Mouse (Mus musculus) olfactory bulb, adult 2 months (tissue): ENCODE measurements around the gene Rpl11.

Source experiments
- CTCF ChIP-seq: fragments of 200-500 bp; IDR thresholded peaks from 2 replicates; pipeline ENCODE4 v1.5.1; 2012; ENCODE audit warnings: low read depth, mild to moderate bottlenecking, low read length, moderate library complexity; ENCODE audit not compliant: insufficient read depth
- POLR2A ChIP-seq: fragments of 200-500 bp; IDR thresholded peaks from 2 replicates; pipeline ENCODE4 v1.6.1; 2012; ENCODE audit warnings: mild to moderate bottlenecking, low read depth, low read length, moderate library complexity; ENCODE audit not compliant: insufficient read depth

GRCm38 (mm10) chr4:136056030-136056429, 2.8 kb upstream of the Rpl11 start:
- TF ChIP-seq POLR2A (no peak), CTCF (no peak)
